Mouse (Mus musculus) lung, postnatal 14 days (tissue): ENCODE measurements around the gene Smyd2.

Source experiments
- DNase-seq: peaks from one replicate; pipeline ENCODE4 v3.0.0; 2021

Smyd2 gene

DNA sequence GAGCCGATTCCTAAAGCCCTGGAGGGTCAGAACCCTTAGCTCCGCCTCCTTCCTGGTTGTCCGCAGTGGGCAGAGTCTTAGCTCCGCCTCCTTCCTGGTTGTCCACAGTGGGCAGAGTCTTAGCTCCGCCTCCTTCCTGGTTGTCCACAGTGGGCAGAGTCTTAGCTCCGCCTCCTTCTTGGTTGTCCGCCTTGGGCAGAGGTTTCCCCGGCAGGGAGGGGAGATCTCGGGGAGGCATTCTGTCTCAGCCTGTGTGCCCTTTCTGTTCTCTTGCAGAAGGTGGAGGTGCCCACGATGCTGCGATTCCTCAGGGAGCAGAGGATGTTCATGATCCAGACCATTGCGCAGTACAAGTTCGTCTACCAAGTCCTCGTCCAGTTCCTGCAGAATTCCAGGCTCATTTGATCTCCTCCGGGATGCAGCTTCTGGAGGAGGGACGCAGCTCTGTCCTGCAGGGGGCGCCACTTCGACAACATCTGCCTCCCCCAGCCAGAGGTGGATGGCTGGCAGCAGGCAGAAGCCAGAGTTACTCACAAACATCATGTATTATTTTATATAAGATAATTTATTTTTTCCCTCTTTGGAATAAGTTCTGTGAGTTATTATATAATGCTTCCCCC is 52.4 kb downstream of the Smyd2 start:
- peak; percentile 29 for DNase-seq

- DNase-seq, result peak; percentile 26
Observed at GRCm38 (mm10) chr1:189868036-189868435, 54.1 kb downstream of the Smyd2 start.

- DNase-seq, result peak; percentile 69
Observed at GRCm38 (mm10) chr1:189867497-189867896, 54.7 kb downstream of the Smyd2 start.

GRCm38 (mm10) chr1:189867034-189867433 is 55.1 kb downstream of the Smyd2 start:
- no peak for DNase-seq

DNA sequence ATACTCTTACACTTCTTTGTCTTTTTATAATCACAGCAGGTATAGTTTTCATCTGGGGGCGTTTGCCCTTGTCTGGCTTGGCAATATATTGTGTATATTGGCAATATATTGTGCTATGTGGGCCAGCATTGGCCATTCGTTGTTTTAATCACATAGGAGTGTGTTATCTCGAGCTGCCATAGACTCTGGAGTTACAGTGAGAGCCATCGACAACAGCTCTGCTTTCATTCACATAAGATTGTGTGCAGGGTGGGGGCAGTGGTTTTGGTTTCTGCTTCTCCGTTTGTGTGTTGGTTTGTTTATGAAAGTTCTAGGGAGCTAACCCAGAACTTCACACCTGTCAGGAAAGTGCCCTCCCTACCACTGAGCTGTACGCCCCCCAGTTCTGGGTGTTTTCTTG is 55.5 kb downstream of the Smyd2 start:
- DNase-seq, result no peak

DNA sequence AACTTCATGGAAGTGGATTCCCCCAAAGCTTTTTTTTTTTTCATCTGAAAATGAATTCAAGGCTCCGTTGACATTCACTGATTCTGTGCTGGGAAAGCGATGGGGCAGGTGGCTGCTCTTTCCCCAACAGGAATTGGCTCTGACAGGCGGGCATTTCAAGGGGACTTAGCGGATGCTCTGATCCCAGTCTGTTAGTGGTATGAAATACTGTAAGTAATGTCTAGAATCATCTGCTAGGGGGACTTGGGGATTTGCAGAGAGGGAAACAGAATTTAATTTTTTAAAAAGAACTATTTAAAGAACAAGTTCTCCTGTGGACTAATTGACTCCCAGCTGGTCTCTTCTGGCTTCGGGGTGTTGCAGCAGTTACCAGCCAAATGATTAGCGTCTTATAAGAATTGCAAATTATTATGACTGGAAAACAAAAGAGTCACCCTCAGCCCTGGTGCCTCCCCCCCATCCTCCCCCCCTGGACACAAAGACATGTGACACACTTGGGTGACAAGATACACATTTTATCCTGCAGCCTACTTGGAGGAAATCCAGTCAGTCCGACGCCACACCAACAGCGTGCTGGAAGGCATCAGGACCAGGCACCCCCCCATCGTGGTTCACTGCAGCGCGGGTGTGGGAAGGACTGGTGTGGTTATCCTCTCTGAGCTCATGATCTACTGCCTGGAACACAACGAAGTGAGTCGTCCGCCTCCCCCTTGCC is 57.2 kb downstream of the Smyd2 start:
- DNase-seq, result no peak

DNA sequence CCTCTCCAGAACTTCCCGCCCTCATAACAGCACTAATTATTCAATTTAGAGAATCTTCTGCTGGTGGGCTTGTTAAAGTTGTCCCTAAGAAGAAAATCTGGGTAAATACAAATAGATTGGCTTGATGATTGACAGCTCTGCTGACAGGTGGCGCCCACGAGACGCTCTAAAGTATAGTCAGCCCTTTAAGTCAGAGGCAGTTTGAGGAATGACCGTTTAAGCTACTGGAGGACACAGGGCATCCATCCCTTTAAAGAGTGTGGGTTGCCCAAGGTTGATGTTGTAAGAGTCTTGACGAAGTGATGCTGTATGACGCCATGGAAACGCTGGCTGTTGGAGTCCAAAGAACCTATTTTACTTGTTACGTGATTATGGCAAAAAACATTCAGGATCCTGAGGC is 57.9 kb downstream of the Smyd2 start:
- no peak for DNase-seq

GRCm38 (mm10) chr1:189863727-189864126 is 58.4 kb downstream of the Smyd2 start:
- no peak for DNase-seq

DNA sequence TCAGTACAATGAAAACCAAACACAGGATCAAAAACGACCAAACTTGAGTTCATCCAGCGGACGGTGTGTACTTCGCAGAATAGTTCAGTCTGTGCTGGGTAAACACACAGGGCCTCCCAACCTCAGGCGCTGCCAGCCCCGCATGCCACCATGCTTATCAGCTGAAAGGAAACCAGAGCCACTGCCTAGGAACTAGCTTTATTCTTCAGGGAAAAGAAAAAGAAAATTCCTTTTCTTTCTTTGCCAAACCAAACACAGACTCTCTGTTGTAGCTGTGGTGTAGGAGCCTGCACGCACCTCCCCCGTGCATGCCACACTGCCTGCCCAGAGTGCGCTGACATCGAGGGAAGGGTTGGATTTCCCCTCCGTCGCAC is 61.2 kb downstream of the Smyd2 start:
- DNase-seq, result peak; percentile 37

- DNase-seq, result no peak
Observed at GRCm38 (mm10) chr1:189860112-189860941, 61.8 kb downstream of the Smyd2 start.

GRCm38 (mm10) chr1:189858377-189858776 is 63.8 kb downstream of the Smyd2 start:
- no peak for DNase-seq

GRCm38 (mm10) chr1:189855739-189856138 is 66.4 kb downstream of the Smyd2 start:
- DNase-seq, result no peak

DNA sequence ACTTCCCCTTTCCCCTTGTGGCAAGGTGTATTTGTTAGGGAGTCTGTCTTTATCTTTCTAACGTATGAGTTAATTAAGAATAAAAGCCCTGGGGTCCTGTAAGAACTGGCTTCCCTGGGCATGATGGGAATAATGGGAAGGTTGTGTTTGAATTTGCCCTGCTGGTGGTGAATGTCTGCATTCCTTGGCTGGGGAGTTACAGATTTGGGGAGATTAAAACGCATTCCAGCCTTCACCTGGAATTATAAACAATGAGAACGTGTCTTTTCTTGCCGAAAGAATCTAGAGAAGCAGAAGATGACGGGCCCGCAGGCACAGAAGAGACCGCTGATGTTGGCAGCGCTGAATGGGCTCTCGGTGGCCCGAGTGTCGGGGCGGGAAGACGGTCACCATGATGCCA is 67.5 kb downstream of the Smyd2 start:
- DNase-seq, result no peak

DNA sequence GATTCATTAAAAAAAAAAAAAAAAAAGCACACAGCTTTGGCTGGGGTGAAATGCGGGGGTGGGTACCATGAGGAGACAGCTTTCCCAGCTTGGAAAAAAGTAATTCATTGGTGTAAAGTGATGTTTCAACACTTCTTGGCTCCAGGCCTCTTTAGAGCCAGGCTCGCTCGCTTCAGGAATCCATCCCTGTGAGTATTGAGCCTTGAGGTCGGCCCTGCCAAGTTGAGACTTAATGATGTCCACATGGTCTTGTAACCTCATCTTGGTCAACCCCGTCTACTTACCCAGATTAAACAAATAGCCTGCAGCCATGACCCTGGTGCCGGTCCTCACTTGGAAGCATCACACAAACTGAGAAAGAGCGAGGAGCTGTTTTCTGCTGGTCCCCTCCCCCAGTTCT is 69.7 kb downstream of the Smyd2 start:
- peak; percentile 28 for DNase-seq

DNA sequence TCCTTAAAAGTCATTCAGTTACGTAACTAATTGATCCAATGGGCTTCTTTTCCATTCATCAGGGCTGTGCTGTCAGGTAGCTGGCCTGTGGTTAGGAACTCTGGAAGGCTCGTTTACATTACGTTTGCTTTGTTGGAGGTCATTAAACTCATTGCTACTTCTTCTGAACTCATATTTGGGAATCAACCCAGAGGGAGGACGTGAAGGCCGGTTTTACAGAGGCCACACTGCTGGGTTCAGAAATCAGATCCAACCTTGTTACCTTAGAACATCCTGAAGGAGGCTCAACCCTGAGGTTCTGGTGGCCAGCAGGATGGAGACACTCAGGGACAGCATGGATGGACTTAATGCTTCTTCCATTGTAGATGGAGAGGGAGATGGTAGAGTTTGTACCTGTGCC is 70.1 kb downstream of the Smyd2 start:
- DNase-seq, result no peak

DNA sequence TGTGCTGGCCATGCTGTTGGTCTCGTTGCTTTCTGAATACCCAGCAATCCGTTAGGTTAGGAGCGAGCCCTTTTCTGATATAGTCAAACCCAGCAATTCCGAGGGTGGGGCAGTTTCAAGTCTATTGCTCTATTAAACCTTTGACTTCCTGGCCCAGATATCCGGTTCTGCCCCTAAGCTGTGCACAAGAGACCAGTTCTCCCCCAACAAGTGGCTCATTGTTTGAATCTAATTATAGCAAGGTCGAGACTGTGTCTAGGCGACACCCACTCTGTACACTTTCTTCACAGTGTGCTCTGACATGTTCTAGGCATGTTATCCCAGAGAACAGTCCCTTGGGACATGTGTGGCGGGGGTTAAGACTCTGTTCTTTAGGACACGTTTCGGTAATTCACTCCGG is 72.6 kb downstream of the Smyd2 start:
- DNase-seq, result no peak

GRCm38 (mm10) chr1:189846319-189846718 is 75.8 kb downstream of the Smyd2 start:
- DNase-seq, result no peak

GRCm38 (mm10) chr1:189834166-189834565 is 88.0 kb downstream of the Smyd2 start:
- no peak for DNase-seq

DNA sequence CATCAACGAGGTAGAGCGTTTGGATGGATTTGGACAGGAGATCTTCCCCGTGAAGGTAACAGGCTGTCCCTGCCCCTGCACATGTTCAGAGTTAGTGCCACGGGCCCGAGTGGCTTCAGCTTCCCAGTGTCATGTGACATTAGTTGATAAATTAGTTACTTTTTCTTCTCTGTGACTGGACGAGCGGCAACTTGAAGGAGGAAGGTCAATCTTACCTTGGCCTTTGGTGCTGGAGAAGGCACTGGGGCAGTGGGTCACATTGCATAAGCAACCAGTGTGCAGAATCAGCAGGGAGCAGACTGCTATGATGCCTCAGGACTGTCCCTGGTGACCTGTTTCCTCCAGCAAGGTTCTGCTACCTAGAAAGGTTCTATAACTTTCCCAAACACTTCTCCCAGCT is 88.8 kb downstream of the Smyd2 start:
- no peak for DNase-seq

DNA sequence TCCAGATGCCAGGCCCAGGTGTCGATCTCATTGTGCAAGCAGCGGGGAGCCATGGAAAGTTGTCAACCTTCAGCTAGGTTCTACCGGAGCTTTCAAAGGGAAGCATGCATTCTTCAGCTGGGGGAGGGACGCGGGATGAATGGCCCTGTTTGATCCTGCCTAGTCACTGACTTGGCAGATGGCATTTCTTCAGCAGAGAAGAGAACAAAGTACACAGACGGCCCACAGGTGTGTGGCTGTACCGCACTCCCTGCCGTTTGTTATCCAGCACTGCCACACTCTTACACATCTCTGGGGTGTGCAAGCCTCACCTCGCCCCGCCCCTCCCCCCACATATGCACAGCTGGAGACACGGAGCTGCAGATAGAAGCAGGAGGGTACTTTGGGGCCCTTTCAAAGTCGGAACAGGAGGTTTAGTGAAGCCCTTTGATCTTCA is 91.3 kb downstream of the Smyd2 start:
- no peak for DNase-seq
